Mouse (Mus musculus) heart, postnatal 10 days (tissue): ENCODE results near the gene Cbr2. TPM values are rescaled to one million over a fixed set of nuclear protein-coding genes. Genes with fewer than 3 reads are reported as not detected.
A peak's percentile ranks its signal among the peaks of the same experiment; 100 is the strongest.

Source experiments
- DNase-seq, 2 experiments: peaks; one replicate each; pipeline ENCODE4 v3.0.0; 2021
- intact Hi-C: fragments of 180-260 bp; cut with DNase I; formaldehyde crosslinking; loops from one replicate; pipeline ENCODE4 v1.15.1; 2025
- total RNA-seq, 2 experiments: library from RNA; stranded (reverse); gene quantifications; 2 replicates each; pipeline ENCODE4 v1.2.3; 2021

The Cbr2 gene
- total RNA-seq, 2 experiments from 2014 or later: 8.3 to 14.4 TPM

DNA sequence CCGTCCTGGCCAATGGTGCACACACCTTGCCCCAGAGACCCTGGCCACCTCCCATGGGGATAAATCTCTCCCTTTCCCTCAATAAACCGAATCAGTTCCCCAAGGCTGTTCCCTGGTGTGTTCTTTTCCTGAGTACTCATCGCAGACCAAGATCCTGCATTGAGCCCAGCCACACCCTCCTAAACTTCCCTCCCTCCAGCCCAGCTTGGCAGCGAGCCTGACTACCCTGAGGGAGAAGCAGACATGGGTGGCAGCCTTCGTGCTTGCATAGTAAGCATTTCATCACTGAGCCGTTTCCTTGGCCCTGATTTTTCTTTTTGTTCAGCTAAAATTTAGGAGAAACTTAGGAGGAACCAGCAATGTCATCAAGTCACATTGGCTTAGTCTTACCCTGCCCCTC is 1.6 kb upstream of the Cbr2 start:
- DNase-seq: peak; percentile 43 to 49
- intact Hi-C loops: no loop called here

DNA sequence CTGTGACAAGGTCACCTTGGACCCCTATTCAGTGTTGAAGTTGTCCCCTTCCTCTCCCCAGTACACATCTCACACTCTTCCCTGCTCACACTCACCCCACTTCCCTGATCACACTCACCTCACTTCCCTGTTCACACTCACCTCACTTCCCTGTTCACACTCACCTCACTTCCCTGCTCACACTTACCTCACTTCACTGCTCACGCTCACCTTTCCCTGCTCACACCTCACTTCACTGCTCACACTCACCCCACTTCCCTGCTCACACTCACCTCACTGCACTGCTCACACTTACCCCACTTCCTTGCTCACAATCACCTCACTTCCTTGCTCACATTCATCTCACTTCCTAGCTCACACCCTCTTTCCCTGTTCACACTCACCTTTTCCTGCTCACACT is 519 bp downstream of the Cbr2 start:
- intact Hi-C loops: no loop called here
- no peak for DNase-seq

DNA sequence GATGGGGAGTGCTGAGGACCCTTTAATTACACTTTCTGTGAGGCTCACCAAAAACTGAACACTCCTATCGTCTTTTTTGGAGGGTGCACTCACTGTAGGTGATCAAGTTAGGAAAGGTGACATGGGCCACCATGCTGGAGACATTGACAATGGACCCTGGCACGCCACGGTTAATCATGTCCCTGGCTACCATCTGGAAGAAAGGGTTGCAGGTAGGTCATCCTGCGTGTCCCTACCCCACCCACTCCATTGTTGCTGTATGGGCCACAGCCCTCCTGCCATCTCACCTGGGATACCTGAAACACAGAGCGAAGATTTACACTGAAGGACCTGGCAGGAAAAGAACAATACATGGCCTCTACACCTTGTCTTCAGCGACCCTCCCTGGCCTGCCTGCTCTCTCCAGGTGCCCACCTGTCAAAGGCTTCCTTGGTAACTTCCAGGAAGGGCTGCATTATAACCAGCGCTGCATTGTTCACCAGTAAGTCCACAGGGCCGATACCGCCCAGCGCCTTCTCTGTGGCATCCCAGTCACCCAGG is 1.5 kb downstream of the Cbr2 start:
- no peak for DNase-seq
- intact Hi-C loops: no loop called here

DNA sequence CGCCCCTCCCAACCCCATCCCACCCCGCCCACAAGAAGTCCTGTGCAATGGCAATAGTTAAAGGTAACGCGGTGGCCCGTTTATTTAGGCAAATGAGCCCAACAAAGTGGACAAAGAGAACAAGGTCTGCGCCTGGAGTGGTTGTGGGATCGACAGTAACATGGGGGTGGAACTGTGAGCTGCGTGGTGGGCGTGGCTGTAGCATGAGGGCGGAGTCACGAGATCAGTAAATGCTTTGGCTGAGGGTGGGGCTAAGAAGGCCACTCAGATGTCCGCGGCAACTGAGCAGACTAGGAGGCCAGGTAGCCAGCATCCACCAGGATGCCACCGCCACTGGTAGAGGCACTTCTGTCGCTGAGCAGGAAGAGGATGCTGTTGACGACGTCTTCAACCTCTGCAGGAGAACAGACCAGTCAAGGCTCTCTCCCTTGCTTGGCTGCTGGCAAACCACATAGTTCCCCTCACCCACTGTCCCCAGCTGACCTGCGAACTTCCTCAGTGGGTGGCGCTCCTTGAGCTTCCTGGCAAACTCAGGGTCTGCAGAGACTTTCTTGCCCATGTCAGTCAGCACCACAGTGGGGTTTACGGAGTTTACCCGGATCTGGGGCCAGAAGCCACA is 2.4 kb downstream of the Cbr2 start:
- intact Hi-C loops: loop anchor here (10.0 kb wide), 1 partner anchor 315 kb away; no protein-coding TSS in a partner anchor
- peak in 1 of 2 experiments; percentile 40 for DNase-seq

- intact Hi-C loops: loop anchor here (10.0 kb wide), 1 partner anchor 316 kb away; no protein-coding TSS in a partner anchor
- DNase-seq: peak in 1 of 2 experiments; percentile 1
Observed at GRCm38 (mm10) chr11:120728530-120729240, 3.2 kb downstream of the Cbr2 start.

DNA sequence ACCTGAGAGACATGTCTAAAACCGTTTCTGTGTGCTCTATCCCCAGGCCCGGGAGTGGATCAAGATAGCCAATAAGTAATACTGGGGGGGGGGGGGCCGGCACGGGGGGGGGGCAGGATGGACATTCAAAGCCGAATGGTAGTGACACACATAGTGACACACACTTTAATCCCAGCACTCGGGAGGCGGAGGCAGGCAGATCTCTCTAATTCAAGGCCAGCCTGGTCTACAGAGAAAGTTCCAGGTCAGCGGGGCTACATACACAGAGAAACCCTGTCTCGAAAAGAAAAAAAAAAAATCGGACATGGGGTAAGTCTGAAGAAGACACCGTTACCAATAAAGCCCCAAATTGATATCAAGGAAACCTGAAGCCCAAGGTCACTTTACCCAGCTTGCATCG is 4.3 kb downstream of the Cbr2 start:
- intact Hi-C loops: loop anchor here (10.0 kb wide), 1 partner anchor 317 kb away; no protein-coding TSS in a partner anchor
- peak in 1 of 2 experiments; percentile 7 for DNase-seq

GRCm38 (mm10) chr11:120727169-120727527 is 4.8 kb downstream of the Cbr2 start, which contains the start of gene Dcxr:
TSS of gene Dcxr (minus strand) at chr11:120727281.
- peak in 1 of 2 experiments; percentile 91 for DNase-seq
- intact Hi-C loops: loop anchor here (10.0 kb wide), 1 partner anchor 318 kb away; no protein-coding TSS in a partner anchor

GRCm38 (mm10) chr11:120726243-120727168 is 5.4 kb downstream of the Cbr2 start:
- intact Hi-C loops: loop anchor here (10.0 kb wide), 1 partner anchor 318 kb away; no protein-coding TSS in a partner anchor
- peak in 1 of 2 experiments; percentile 2 for DNase-seq

- DNase-seq: peak in 1 of 2 experiments; percentile 1
- intact Hi-C loops: loop anchor here (2.0 to 10.0 kb wide), 2 partner anchors 23 to 321 kb away; no protein-coding TSS in a partner anchor
Observed at GRCm38 (mm10) chr11:120723509-120723908, 8.4 kb downstream of the Cbr2 start.

DNA sequence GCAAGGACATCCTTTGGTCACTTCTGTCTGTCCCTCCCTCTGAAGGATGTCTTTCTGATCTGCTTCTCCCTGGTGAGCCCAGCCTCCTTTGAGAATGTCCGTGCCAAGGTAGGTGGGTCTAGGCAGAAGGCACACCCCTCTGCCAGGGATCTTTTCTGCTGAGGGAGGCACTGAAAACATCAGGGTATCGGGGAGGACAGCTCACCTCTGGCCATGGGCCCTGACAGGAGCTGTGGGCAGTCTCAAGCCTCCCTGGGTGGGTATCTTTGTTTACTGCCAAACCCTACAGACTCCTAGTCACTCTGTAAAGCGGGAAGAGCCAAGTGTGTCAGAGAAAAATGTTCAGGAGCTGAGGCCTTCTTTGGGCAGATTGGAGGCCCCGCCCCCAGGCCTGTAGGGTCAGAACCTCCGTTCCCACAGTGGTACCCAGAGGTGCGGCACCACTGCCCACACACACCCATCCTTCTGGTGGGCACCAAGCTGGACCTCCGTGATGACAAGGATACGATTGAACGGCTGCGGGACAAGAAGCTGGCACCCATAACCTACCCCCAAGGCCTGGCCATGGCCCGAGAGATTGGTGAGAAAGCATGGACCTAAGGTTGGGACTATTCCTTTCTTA is 9.0 kb downstream of the Cbr2 start:
- DNase-seq: peak in 1 of 2 experiments; percentile 4
- intact Hi-C loops: loop anchor here (2.0 to 10.0 kb wide), 2 partner anchors 24 to 322 kb away; no protein-coding TSS in a partner anchor

DNA sequence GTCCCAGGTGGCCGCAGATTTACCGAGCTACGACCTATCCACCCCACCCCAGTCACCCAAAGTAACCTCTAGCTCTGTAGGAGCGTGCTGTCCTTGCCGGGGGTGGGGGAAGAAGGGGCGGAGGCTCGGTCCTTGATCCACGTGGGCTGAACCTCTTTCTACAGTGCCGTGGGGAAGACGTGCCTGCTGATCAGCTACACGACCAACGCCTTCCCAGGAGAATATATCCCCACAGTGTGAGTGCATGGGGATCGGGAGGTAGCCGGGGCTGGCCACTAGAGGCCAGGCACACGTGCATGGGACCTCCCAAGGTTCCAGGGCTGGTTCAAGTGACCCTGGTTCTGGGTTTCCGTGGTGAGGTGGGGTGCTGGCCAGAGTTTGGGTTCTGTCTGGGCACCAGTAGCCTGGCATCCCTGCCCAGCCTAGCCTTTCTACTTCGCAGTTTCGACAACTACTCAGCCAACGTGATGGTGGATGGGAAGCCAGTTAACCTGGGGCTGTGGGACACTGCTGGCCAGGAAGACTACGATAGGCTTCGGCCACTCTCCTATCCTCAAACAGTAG is 9.8 kb downstream of the Cbr2 start:
- intact Hi-C loops: loop anchor here (2.0 to 10.0 kb wide), 2 partner anchors 25 to 323 kb away; no protein-coding TSS in a partner anchor
- DNase-seq: no peak

GRCm38 (mm10) chr11:120721124-120722066 is 10.5 kb downstream of the Cbr2 start, which contains the start of gene Rac3:
TSS of gene Rac3 (plus strand) at chr11:120721470.
- intact Hi-C loops: loop anchor here (2.0 to 10.0 kb wide), 2 partner anchors 25 to 323 kb away; no protein-coding TSS in a partner anchor
- peak; percentile 64 to 66 for DNase-seq

DNA sequence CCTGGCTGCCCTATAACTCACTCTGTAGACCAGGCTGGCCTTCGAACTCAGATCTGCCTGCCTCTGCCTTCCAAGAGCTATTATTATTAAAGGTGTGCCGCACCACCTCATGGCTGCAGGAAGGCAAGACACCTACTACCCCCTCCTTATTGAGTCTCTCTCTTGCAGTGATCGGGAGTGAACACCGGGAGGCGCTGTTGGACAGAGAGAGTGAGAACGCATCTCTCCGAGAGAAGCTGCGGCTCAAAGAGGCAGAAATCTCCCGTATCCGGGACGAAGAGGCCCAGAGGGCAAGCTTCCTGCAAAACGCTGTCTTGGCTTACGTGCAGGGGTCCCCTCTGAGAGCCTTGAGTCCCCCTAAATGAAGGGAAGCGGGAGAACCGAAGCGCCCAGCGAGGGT is 11.5 kb downstream of the Cbr2 start:
- intact Hi-C loops: loop anchor here (1.0 to 10.0 kb wide), 3 partner anchors 56 to 324 kb away; partner anchors contain the start of gene Dus1l
- DNase-seq: peak; percentile 91 to 94

GRCm38 (mm10) chr11:120719841-120720376 is 12.0 kb downstream of the Cbr2 start:
- no peak for DNase-seq
- intact Hi-C loops: loop anchor here (1.0 to 10.0 kb wide), 3 partner anchors 56 to 325 kb away; partner anchors contain the start of gene Dus1l

DNA sequence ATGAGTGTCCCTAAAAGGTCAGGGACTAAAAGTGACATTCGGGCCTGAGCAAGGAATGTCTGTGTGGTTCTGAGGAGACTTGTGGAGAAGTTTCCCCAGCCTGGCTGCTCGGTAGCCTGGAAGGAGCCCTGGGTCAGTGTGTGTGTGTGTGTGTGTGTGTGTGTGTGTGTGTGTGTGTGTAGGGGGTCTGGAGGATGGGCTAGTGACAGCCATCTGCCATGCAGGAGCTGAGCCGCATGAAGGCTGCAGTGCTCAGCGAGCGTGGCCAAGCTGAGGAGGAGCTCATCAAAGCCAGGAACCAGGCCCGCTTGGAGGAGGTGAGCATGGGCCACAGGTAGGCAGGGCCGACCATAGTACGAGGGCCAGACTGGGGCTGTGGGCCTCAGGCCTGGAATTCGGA is 12.7 kb downstream of the Cbr2 start:
- intact Hi-C loops: no loop called here
- no peak for DNase-seq

DNA sequence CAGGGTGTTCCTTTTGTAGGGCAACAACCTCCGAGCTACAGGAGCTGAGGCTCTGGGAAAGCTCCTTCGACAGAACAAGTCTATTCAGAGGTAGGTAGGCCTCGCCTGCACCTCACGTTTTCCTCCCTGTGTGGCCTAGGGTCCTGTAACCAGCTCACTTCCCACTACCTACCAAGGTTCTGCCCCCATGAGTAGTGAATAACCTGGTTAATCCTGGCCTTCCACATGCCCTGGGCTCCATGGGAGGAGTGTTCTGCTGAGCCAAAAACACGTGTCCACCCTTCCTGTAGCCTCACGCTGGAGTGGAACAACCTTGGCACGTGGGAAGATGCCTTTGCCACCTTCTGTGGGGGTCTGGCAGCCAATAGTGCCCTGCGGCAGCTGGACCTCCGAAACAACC is 16.8 kb downstream of the Cbr2 start:
- intact Hi-C loops: no loop called here
- DNase-seq: no peak

DNA sequence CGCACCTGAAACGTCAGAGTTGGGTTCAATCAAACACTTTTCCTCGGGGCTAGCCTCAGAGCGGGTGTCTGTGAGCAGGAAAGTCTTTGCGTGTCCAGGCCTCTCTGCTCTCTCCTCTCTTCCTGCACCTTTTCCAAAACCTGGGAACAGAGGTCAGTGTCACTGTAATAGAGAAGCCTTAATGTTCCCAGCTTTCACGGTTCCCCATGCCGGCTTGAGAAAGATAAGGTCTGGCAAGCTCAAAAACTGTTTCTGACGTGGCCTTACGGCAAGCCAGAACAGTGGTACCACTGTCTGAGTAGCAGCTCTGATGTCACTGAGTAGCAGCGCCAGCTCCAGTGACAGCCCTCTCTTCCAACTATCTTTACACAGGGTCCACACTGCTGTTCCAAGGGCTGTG is 17.4 kb downstream of the Cbr2 start:
- intact Hi-C loops: no loop called here
- DNase-seq: no peak
